Mouse (Mus musculus): ENCODE measurements around the gene Atp4b. TPM values are rescaled to one million over a fixed set of nuclear protein-coding genes. Genes with fewer than 3 reads are reported as not detected.

The Atp4b gene
- total RNA-seq (2015; ENCODE audit: low replicate concordance), result not detected in 2 replicates
- not detected in 2 replicates for total RNA-seq (2017; ENCODE audit: low replicate concordance)

DNA sequence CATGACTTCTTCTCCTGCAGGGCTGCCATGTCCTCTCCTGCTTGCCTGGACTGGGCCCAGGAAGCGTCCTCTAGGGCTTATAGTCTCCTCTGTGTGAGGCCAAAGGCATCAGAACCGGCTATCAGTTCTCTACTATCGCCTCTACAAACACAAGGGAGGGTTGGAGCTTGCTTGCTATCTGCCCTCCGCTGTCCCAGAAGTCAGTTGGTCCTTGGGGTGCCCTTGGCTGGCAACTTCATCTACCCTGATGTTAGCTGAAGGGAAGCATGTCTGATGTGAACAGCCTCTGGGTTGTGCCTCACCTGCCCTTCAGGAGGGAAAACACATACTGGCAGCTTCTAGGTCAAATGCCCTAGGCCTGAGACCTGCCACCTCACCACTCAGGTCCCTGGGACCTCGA lies at the start of gene Atp4b:
Gene Atp4b, minus strand, starts transcription at position 101 of the 400 bp plus-strand sequence.
- no peak for ATAC-seq (replicated peaks; ENCODE audit: low FRiP score, poor library complexity, severe bottlenecking)

DNA sequence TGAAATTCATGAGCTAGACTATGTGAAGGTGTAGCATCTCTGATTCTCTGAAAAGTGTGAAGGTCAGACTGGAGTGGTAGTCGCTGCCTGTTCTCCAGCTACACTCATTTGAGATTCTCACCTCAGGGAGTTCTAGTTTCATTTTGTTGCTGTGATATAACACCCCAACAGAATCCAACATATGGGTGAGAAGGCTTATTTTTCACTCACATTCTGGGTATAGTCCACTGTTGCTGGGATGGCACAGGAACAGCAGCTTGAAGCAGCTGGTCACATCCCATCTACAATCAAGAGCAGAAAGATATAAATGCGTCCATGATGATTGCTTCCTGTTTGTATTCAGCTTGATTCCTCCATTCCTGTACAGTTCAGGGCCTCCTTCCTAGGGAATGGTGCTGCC lies 45.5 kb upstream of the Atp4b start:
- no peak for ATAC-seq (replicated peaks; ENCODE audit: low FRiP score, poor library complexity, severe bottlenecking)

DNA sequence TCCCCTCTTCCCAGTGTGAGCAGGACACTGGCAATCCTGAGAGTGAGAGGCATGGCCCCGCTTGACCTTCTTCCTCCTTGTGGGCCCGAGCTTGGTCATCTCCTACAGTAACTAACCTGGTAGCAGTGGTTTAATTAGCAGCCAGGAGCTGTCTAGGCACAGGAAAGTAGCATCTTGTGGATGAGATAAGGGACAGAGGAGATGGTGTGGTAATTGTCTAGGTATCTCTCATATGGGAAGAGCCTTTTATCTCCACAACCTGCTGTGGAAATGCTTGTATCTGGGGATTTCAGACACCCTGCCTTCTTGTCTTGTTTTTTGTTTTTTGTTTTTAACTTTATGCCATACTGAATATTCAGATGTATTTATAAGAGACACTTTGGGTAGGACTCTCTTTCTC lies 40.9 kb upstream of the Atp4b start:
- no peak for ATAC-seq (replicated peaks; ENCODE audit: low FRiP score, poor library complexity, severe bottlenecking)

DNA sequence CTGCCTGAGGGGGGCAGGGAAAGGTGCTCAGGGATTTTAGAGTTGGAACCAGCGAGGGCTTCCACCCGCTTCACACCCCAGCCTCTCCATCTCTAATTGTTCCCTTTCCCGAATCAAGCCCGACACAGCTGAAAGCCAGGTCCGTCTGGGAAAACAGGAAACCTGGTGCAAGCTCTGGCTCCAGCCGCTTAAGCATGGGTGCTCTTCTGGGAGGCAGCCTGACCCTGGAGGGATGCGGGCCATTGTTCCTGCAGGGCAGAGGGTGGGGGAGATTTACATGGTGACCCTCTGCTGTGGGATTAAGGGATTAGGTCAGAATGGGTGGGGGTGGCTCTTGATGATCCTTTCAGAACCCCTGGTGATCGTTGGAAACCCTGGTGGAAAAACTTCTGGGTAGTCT lies 39.4 kb upstream of the Atp4b start:
- ATAC-seq (replicated peaks; ENCODE audit: low FRiP score, poor library complexity, severe bottlenecking), result no peak

DNA sequence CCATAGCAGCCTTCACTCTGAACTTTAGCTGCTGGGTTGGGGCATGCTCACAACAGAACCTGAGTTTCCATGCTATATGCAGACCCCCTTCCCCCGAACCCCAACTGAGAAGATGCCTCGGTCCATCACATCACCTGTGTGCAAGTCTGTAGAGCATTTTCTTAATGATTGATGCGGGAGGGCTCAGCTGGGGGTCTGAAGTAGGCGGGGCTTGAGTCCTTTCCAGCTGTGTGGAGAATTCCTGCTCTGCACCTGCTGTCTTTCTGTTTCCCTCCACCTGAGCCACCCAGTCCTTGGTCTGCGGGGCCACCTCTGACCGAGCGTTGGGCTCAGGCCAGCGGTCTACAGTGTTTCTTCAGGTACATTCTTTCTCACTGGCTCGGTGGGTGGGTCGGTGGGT lies 38.3 kb upstream of the Atp4b start, which contains the start of gene Tmem255b:
Gene Tmem255b, plus strand, starts transcription at position 301 of the 400 bp plus-strand sequence.
- ATAC-seq (replicated peaks; ENCODE audit: low FRiP score, poor library complexity, severe bottlenecking), result no peak

DNA sequence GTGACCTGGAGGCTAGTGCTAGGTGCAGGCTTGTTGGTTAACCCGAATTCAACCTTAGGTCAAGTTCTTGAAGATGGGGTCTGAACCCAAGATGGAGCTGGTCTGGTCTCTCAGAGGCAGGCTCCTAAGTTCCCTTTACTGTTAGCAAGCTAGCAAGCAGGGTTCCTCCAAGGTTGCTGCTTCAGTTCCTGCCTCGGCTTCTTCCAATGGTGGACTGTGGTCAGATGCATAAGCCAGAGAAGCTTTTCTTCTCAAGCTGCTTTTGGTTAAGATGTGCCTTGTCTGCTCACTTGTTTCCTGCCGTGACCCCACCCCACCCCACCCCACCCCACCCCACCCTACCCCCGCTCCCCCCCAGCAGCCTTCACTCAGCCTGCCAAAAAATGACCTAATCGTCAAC lies 36.5 kb upstream of the Atp4b start:
- ATAC-seq (replicated peaks; ENCODE audit: low FRiP score, poor library complexity, severe bottlenecking), result no peak

DNA sequence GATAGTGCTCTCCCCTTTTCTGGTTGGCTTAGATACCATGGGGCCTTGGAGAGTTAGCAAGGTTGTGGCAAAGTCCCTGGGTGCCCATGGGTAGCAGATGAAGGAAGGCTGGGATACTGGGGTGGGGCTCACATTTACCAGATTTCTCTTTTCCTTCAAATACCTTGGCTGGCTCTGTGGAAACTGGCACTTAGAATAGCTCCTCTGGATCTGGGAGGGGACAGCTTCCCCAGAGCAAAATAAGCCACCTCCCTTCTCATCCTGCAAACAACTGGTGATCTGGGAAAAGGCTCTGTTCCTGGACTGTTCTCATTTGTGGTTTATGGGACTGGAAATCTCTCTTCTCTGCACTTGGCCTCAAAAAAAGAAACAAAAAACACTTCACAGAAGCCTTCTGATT lies 34.2 kb upstream of the Atp4b start:
- ATAC-seq (replicated peaks; ENCODE audit: low FRiP score, poor library complexity, severe bottlenecking), result no peak

DNA sequence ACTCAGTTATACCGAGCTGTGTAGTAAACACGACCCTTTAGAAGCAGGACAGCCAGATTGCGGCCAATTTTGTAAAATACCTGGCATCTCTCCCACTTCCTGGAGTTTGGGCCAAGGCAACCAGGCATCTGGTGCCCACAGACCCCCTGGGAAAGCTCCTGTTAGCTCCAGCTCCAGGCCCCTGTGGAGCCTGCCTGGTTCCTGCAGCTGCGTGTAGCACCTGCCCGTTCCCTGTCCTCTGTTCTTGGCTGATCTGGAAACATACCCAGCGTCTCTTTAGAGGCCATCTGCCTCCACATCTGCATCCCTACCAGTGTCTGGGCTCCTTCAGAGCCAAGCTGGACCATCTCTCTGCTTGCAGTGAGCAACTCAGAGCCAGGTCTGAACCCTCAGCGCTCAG lies 33.8 kb upstream of the Atp4b start:
- ATAC-seq (replicated peaks; ENCODE audit: low FRiP score, poor library complexity, severe bottlenecking), result no peak

DNA sequence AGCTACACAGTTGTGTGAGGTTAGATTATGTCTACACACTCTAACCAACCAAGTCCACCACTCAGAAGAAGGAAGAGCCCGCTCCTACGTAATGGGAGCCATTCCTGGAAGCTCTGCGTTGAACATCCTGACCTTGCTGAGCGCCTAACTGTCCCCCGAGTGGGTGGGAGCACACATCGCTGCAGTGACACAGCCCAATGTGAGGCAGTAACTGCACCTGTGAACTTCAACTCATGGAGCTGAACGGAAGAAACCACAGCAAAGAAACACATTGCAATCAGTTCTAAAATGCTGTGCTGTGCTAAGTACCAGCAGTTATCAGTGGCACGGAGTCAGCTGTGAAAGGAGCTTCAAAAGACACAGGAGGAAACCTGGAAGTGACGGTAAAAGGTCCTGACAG lies 31.5 kb upstream of the Atp4b start:
- ATAC-seq (replicated peaks; ENCODE audit: low FRiP score, poor library complexity, severe bottlenecking), result no peak

DNA sequence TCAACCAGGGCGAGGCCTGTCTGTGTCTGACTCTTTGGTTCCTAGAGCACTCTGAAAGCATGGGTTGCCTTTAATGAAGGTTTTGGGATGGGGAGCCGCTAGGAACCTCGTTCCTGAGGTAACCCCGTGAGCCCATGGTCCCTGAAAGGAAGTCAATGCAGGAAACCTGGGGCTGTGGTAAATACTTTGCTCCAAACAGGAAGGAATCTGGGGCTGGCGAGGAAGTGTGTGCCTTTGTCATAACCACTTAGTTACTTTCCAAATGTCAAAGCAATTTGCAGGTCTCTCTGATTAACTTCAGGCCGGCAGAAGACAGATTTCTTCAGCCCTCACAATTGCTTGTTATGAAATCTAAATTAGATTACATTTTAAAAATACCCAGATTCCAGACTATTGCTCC lies 30.7 kb upstream of the Atp4b start:
- no peak for ATAC-seq (replicated peaks; ENCODE audit: low FRiP score, poor library complexity, severe bottlenecking)

DNA sequence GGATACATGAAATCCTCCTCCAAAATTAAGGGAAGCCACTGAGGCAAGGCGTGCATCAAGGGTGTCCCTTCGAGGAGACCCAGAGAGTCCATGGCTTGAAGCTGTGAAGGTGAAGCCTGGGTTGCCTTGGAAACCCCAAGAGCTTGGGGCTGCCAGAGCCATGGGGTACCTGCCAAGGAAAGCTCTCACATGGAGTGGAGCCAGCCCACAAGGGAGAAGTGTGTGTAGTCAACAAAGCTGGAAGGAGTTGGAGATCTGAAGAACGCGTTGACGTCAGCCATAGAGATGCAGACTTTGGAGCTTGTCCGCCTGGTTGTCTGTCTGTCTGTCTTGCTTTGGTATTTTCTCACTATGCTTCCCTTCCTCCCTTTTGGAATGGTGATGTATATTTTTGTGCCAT lies 24.3 kb upstream of the Atp4b start:
- ATAC-seq (replicated peaks; ENCODE audit: low FRiP score, poor library complexity, severe bottlenecking), result no peak

DNA sequence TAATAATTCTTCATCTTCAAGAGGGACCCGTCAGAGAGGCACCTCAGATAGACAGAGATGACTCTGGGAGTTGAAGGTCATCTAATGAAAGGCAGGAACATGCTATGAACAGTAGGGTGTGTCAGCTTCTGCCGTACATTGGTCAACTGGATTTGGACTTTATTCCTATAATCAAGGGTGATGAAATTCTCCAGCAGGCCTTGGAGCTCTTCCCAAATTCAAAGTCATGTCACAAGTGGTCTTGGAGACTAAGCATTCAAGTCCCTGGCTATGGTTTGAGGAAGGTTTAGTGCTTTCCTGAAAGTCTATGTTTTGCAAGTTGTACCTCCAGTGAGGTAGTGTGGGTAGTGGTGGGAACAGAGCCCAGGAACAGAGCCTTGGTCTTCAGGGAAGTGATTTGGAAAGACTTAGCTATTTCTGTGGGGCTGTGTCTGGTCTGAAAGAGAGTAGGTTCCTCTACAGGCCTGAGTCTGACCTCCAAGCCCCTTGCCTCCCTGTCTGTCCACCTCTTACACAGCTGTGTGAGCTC lies 22.6 kb upstream of the Atp4b start:
- no peak for ATAC-seq (replicated peaks; ENCODE audit: low FRiP score, poor library complexity, severe bottlenecking)

DNA sequence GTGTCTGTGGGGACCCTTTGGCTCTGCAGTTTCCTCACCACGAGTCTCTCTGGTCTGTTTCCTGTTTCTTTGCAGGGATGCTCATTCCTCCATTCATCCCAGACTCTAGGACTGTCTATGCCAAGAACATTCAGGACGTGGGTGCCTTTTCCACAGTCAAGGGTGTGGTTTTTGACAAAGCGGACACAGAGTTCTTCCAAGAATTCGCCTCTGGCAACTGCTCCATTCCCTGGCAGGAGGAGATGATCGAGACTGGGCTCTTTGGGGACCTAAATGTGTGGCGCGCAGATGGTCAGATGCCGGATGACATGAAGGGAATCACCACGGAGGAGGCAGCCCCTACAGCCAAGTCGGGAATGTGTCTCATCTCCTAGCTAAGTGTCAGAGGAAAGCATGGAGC lies 19.3 kb upstream of the Atp4b start:
- ATAC-seq (replicated peaks; ENCODE audit: low FRiP score, poor library complexity, severe bottlenecking), result no peak

DNA sequence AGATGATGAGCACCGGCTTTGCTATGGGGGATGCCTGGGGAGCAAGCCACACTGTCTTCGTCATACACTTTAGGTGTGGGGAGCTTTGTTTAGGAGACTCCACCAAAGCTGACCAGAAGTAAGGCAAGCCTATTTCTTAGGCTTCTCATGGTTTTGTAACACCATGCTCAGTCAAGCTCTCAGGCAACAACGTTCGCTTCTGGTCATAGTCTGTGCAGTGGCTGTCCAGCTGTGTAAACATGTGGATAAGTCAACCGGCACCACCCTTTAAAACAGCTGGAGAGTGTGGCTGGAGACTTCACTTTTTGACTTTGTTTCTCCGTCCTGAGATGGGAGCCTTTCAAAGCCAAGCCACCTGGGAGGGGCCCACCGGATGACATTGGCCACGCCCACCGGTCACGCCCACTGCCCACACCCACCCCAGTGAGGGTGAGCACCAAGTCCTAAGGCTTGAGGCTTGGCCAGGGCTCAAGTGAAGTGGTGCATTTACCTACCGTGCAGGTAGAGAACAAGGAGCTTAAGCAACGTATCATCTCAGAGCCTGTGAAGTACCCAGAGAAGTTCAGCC lies 17.3 kb upstream of the Atp4b start:
- no peak for ATAC-seq (replicated peaks; ENCODE audit: low FRiP score, poor library complexity, severe bottlenecking)

DNA sequence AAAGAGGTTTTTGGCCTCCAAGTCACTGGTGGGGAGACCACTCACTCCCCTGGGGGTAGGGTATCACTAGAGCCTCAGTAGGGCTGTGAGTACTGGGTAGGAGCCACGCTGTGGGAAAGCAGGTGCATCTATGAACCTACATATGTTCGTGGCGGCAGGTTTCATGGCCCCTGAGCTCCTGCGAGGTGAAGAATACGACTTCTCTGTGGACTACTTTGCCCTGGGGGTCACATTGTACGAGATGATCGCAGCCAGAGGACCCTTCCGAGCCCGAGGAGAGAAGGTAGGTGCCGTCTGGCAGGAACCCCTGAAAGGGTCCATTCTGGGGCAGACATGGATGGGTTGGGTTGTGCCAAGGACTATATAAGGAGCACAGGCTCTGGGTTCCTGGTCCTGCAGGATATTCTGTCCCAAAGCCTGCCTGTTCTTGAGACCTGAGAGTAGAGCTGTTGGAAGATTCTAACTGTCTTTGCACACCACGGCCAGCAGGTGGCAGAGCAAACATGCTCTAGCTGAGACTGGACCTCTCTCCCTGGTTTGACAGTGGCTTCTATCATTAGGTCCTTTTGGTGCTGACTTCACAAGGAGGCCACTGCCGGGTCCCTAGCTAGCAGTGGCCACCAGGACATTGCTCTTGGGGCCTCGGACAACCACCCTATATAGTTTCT lies 16.4 kb upstream of the Atp4b start:
- ATAC-seq (replicated peaks; ENCODE audit: low FRiP score, poor library complexity, severe bottlenecking), result peak; percentile 56; the same call in 1 of the 2 replicates

DNA sequence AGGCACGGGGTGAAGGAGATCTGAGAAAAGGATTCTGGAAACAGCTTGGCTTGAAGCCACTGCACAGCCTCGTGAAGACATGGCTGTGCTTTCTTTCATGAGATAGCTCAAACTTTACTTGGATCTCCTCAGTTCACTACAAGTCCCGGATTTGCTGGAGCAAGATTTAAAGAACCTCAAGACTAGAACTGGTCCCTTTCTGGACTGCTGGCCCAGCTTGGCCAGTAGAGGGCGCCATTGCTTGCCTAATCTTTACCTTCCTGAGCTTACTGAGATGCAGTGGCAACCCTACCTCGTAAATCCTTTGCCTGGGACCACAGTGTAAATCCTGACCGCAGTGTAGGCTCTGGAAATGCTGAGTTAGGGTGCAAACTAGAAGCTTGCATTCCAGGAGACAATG lies 15.0 kb upstream of the Atp4b start:
- no peak for ATAC-seq (replicated peaks; ENCODE audit: low FRiP score, poor library complexity, severe bottlenecking)

DNA sequence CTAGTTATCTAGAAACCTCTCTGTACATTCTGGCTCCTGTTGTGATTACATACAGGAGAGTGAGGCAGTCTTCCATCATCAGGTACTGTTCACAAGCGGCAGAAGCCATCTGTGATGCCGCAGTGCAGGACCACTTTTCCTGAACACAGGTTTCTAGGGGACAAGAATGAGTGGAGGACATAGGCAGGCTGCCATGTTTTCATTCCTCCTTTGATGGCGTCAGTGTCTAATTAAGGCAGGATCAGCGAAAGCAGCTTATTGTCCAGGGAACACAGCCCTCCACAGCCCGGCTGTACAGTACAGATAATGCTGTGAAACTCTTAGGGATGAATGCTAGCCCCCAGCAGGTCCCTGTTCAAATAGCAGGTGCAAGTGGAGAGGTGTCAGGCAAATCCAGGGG lies 9.4 kb upstream of the Atp4b start:
- no peak for ATAC-seq (replicated peaks; ENCODE audit: low FRiP score, poor library complexity, severe bottlenecking)

DNA sequence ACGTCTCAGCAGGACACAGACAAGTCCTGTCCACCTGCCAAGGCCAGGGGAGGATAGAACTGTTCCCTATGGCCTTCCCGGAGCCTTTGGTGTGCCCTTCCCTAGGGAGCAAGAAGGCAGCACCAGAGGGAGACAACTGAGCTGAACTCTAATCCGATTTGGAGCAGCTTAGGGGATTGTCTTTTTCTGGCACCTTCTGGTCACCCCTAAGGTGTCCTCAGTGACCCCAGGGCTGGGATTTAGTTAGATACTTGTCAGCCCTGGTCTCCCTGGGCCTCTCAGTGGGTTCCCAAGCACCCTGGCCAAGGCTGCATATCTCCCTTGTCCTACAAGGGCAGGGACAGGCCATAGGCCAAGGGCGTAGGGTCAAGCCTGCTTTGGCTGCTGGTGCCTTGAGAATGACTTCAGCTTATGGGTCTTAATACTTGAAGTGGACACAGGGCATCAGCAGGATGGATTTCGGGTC lies 8.1 kb upstream of the Atp4b start, which contains the start of gene Grk1:
Gene Grk1, plus strand, starts transcription at position 416 of the 466 bp plus-strand sequence.
- ATAC-seq (replicated peaks; ENCODE audit: low FRiP score, poor library complexity, severe bottlenecking), result no peak

DNA sequence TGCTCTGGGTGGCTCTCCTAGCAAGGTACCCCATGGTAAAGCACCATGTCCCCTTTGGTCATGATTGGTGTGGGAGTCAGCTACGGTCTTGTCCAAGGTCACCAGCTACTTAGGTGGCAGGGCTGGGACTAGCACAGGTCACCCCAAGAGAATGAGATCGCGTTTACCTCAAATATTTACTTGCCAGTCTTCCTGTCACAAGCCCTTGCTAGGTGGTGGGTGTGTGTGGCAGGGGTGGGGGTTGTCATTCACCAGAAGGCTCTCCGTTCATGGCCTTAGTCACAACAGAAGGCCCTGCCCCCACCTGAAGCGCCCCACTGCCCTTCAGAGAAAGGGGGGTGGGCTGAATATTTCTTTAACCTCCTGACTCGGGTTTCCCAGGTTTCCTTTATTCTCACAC lies 6.9 kb upstream of the Atp4b start:
- no peak for ATAC-seq (replicated peaks; ENCODE audit: low FRiP score, poor library complexity, severe bottlenecking)

DNA sequence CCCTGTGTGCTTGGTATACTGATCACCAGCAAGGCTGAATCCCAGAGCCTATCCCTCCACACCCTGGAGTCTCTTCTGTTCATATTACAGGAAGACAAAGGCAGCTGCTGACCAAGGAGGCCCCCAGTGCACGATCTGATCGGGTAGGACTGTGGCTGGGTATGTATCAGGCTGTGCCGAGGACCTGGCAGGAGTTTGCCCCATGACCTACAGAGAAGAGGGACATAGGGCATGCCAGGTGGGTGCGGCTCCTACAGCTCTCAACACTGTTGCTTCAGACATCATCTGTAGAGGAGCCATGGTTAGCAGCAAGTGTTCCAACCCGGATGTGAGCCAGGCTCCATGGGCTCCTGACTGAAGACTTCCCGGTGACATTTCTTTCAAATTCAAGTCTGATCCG lies 2.8 kb downstream of the Atp4b start:
- no peak for ATAC-seq (replicated peaks; ENCODE audit: low FRiP score, poor library complexity, severe bottlenecking)

DNA sequence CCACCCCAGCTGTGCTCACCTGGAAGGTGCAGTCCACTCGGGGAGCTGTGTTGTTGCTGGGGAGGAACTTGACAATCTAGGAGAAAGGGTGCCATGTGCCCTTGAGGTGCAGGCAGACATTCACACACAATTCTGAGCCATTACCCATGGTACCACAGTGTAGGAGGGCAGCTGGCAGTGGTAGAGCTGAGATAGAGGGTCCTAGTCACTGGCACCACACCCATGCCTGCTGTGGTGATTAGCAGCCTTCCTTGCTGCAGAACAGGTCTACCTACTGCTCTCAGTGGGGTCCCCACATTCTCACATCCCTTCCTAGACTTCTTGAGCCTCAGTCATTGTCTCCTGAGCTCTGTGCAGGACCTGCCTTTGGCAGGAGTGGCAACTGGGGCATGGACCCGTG lies 7.9 kb downstream of the Atp4b start:
- no peak for ATAC-seq (replicated peaks; ENCODE audit: low FRiP score, poor library complexity, severe bottlenecking)

Measured in erythroid progenitor cell, adult 5-6 weeks (primary cell).